Mouse (Mus musculus) thymus, adult 18-20 months (tissue): ENCODE measurements at regions not wholly inside any gene's neighbourhood (a gene's known extent, or its start where the extent isn't known, plus 50 kb on each side); places are given as distances from the start of the nearest gene placed in this dataset.

Experiments
- DNase-seq, 2 experiments: peaks; one replicate each; pipeline ENCODE4 v3.0.0; 2022; ENCODE audit warnings: mixed read lengths in 2 of 2

- DNase-seq: no peak
These were observed 633.6 kb upstream of the Adgrl2 start for GRCm38 (mm10) chr3:149623851-149624532.

GRCm38 (mm10) chr3:149603865-149604264 is 613.5 kb upstream of the Adgrl2 start:
- DNase-seq: no peak

- no peak for DNase-seq
These were observed 610.9 kb upstream of the Adgrl2 start for GRCm38 (mm10) chr3:149601276-149601675.

GRCm38 (mm10) chr3:149594470-149594869 is 604.1 kb upstream of the Adgrl2 start:
- no peak for DNase-seq

GRCm38 (mm10) chr3:149585769-149586168 is 595.4 kb upstream of the Adgrl2 start:
- DNase-seq: no peak

- no peak for DNase-seq
These were observed 590.8 kb upstream of the Adgrl2 start for GRCm38 (mm10) chr3:149581141-149581540.

- DNase-seq: no peak
These were observed 585.3 kb upstream of the Adgrl2 start for GRCm38 (mm10) chr3:149575678-149576077.

GRCm38 (mm10) chr3:149566853-149567252 is 576.5 kb upstream of the Adgrl2 start:
- no peak for DNase-seq

- DNase-seq: no peak
These were observed 560.0 kb upstream of the Adgrl2 start for GRCm38 (mm10) chr3:149550231-149550951.

- no peak for DNase-seq
These were observed 556.7 kb upstream of the Adgrl2 start for GRCm38 (mm10) chr3:149547045-149547444.

GRCm38 (mm10) chr3:149546256-149546655 is 555.9 kb upstream of the Adgrl2 start:
- DNase-seq: no peak

- no peak for DNase-seq
These were observed 543.8 kb upstream of the Adgrl2 start for GRCm38 (mm10) chr3:149534183-149534582.

GRCm38 (mm10) chr3:149530026-149530607 is 539.8 kb upstream of the Adgrl2 start:
- DNase-seq: no peak

GRCm38 (mm10) chr3:149526509-149526908 is 536.2 kb upstream of the Adgrl2 start:
- no peak for DNase-seq

GRCm38 (mm10) chr3:149519575-149519929 is 529.2 kb upstream of the Adgrl2 start:
- no peak for DNase-seq

GRCm38 (mm10) chr3:149518928-149519574 is 528.7 kb upstream of the Adgrl2 start:
- DNase-seq: no peak

- no peak for DNase-seq
These were observed 527.2 kb upstream of the Adgrl2 start for GRCm38 (mm10) chr3:149517537-149517936.

- no peak for DNase-seq
These were observed 518.8 kb upstream of the Adgrl2 start for GRCm38 (mm10) chr3:149509178-149509577.

GRCm38 (mm10) chr3:149508671-149509070 is 518.3 kb upstream of the Adgrl2 start:
- DNase-seq: no peak

- DNase-seq: no peak
These were observed 515.3 kb upstream of the Adgrl2 start for GRCm38 (mm10) chr3:149505692-149506091.

- DNase-seq: no peak
These were observed 513.6 kb upstream of the Adgrl2 start for GRCm38 (mm10) chr3:149503992-149504391.

GRCm38 (mm10) chr3:149500130-149500529 is 509.8 kb upstream of the Adgrl2 start:
- no peak for DNase-seq

- DNase-seq: no peak
These were observed 508.4 kb upstream of the Adgrl2 start for GRCm38 (mm10) chr3:149498765-149499164.
